Mouse (Mus musculus) kidney, embryonic 16.5 days (tissue): ENCODE data around the gene Prickle2. TPM values are rescaled to one million over a fixed set of nuclear protein-coding genes. Genes with fewer than 3 reads are reported as not detected.
A peak's percentile ranks its signal among the peaks of the same experiment; 100 is the strongest.

ENCODE experiments used
- ATAC-seq: fragments of 200-750 bp; cut with Nextera tagmentation; 2 replicates; pipeline ENCODE4 v1.8.0; 2017; ENCODE audit warnings: moderate TSS enrichment; ENCODE audit not compliant: low FRiP score, low TSS enrichment
- H3K27ac ChIP-seq: fragments of 300-500 bp; sonication (generic); 2 replicates; pipeline ENCODE4 v1.5.1; 2014; ENCODE audit warnings: low read length
- H3K27me3 ChIP-seq: fragments of 300-500 bp; sonication (generic); 2 replicates; pipeline ENCODE4 v1.6.1; 2014; ENCODE audit warnings: low read length, control low read depth, mixed read lengths; ENCODE audit not compliant: insufficient read depth
- H3K36me3 ChIP-seq: fragments of 300-500 bp; sonication (generic); 2 replicates; pipeline ENCODE4 v1.6.1; 2014; ENCODE audit warnings: low read length, control low read depth, mixed read lengths; ENCODE audit not compliant: insufficient read depth
- H3K4me1 ChIP-seq: fragments of 300-500 bp; sonication (generic); 2 replicates; pipeline ENCODE4 v1.6.1; 2014; ENCODE audit warnings: low read length, control low read depth, mixed read lengths; ENCODE audit not compliant: insufficient read depth
- H3K4me2 ChIP-seq: fragments of 300-500 bp; sonication (generic); replicated peaks from 2 replicates; pipeline ENCODE4 v1.6.1; 2014; ENCODE audit warnings: low read depth, low read length
- H3K4me3 ChIP-seq: fragments of 300-500 bp; sonication (generic); 2 replicates; pipeline ENCODE4 v1.5.1; 2014; ENCODE audit warnings: mild to moderate bottlenecking, low read length
- H3K9ac ChIP-seq: fragments of 300-500 bp; sonication (generic); replicated peaks from 2 replicates; pipeline ENCODE4 v1.6.1; 2014; ENCODE audit warnings: low read length
- H3K9me3 ChIP-seq: fragments of 300-500 bp; sonication (generic); 2 replicates; pipeline ENCODE4 v1.6.1; 2016; ENCODE audit warnings: low read length, control low read depth
- WGBS: fragments of 180-500 bp; shearing (Covaris S2); extraction: QIAGEN DNeasy Blood & Tissue Kit; methylation state at CpG from one replicate; pipeline ENCODE4 v1.1.7; 2014; 5-methylcytosine and 5-hydroxymethylcytosine counted together
- polyA plus RNA-seq: library from polyadenylated mRNA; unstranded; fragments of >200 nt; fragmentation: Nextera tagmentation; extraction: Ambion mirVana; gene quantifications from 2 replicates; pipeline ENCODE4 v1.2.1, GENCODE M21; 2015

Prickle2 gene
- polyA plus RNA-seq, 1 experiment from 2014 or later, result 6.5 TPM

DNA sequence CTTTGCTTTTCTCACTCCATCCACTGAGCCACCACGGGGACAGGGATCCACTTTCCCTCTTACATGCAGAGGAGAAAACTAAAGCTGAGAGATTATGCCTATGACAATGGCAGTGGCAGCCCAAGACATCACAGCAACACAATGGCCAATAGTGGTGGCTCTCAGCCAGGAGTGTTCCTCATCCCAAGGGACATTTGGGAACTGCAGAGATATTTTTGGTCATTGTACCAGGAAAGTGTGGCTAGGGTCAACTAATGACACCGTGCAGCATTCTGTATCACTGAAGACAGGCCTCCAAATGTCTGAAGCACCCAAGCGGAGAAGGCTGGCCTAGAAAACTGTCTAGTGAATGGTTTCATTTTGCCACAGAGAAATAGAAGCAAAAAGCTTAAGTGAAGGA lies 91.2 kb downstream of the Prickle2 start:
- no peak overlapping the region for H3K9ac ChIP-seq
- 68% methylated on average over 3 of the region's 3 CpGs for WGBS
- no peaks in the 10 kb centered on the region for H3K36me3 ChIP-seq
- H3K9me3 ChIP-seq, result no peaks in the 10 kb centered on the region
- no peak overlapping the region for H3K4me2 ChIP-seq
- no peak for ATAC-seq
- H3K4me1 ChIP-seq, result 0 out of 2 replicates have a peak, but pooled peaks cover 6% of the 10 kb centered on the region
- no peak overlapping the region for H3K4me3 ChIP-seq
- H3K27me3 ChIP-seq, result no peaks in the 10 kb centered on the region
- H3K27ac ChIP-seq, result no peak overlapping the region

DNA sequence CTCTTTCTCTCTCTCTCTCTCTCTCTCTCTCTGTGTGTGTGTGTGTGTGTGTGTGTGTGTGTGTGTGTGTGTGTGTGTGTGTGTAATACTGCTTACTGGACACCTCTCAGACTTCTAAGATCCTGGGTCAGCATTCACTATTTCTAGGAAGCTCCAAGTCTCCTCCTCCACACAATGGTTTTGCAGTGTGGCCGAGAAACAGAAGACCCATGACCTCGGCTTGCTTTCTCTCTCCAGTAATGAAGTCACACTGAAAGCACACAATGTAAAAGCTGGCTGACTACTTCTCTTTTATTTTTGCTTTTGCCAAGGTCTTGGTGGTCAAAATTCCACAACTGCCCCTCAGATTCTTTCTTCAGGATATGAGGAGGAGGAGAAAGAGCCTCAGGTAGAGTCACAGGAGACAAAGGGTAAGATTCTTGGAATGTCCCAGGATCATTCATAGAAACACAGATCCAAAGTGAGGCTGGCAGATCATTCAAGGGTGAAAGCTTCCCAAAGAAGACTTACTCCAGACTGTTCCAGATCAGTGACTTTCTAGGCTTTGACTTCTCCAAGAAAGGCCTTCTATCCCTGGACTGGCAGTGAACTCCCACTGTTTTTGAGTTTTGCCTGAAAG lies 93.7 kb downstream of the Prickle2 start:
- Histone ChIP-seq H3K9ac (no peak overlapping the region), H3K27ac (peak overlapping the region; percentile 11; the same call in 1 of the 2 replicates), H3K9me3 (no peaks in the 10 kb centered on the region), H3K4me2 (no peak overlapping the region), H3K4me3 (no peak overlapping the region), H3K36me3 (no peaks in the 10 kb centered on the region), H3K27me3 (no peaks in the 10 kb centered on the region), H3K4me1 (peaks cover 23% of the 10 kb centered on the region)
- 23% methylated on average over 2 of the region's 2 CpGs for WGBS
- ATAC-seq, result no peak

DNA sequence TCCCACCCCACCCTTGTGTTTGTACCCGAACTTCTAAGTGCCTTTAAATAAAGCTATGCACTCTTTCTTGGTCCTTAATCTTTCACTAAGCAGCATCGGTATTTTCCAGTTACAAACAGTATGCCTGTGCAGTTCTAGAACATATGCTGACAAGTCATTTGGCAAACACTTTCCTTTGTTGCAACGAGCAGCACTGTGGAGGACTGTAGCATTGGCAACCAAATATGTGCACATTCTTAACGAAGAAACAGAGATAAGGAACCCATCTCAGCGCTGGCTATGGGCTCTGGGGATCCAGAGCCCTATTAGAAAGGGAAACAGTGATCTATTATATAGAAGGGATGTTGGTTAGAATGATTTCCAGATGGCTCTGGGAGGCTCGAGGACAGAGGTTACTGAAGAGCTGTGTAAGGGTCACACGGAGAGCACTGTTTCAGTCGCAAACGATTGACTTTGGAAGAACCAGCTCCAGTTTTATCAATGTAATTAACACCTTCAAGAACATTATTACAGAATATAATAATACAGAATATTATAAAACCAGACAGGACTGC lies 96.2 kb downstream of the Prickle2 start:
- H3K4me3 ChIP-seq, result no peak overlapping the region
- ATAC-seq, result no peak
- no peaks in the 10 kb centered on the region for H3K36me3 ChIP-seq
- H3K9ac ChIP-seq, result no peak overlapping the region
- H3K9me3 ChIP-seq, result no peaks in the 10 kb centered on the region
- H3K27ac ChIP-seq, result no peak overlapping the region
- whole genome bisulfite sequencing, result 71% methylated on average over 9 of the region's 9 CpGs
- H3K4me2 ChIP-seq, result no peak overlapping the region
- no peaks in the 10 kb centered on the region for H3K27me3 ChIP-seq
- H3K4me1 ChIP-seq, result peaks cover 29% of the 10 kb centered on the region

DNA sequence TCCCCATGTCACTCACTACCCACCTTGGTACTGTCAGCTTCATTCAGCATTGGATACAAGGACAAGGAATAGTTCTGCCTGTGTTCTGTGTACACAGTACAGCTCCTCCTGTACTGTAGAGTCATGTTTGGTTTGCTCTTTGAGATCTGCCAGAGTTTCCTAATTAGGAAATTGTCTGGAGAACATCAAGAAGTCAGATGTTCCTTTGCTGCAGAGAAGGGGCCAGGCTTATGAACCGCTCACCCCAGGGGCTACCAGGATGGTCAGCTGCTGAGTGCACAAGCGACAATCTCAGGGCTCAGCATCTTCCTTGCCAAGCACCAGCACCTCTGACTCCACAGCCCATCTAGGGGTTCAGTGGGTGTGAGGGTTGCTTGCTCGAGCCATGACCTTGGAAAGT lies 96.9 kb downstream of the Prickle2 start:
- Histone ChIP-seq H3K36me3 (no peaks in the 10 kb centered on the region), H3K4me3 (no peak overlapping the region), H3K9ac (no peak overlapping the region), H3K27me3 (no peaks in the 10 kb centered on the region), H3K9me3 (no peaks in the 10 kb centered on the region), H3K27ac (peak overlapping the region; percentile 30; the same call in 1 of the 2 replicates), H3K4me1 (peaks cover 29% of the 10 kb centered on the region), H3K4me2 (no peak overlapping the region)
- no peak for ATAC-seq
- WGBS, result 78% methylated on average over 3 of the region's 3 CpGs

DNA sequence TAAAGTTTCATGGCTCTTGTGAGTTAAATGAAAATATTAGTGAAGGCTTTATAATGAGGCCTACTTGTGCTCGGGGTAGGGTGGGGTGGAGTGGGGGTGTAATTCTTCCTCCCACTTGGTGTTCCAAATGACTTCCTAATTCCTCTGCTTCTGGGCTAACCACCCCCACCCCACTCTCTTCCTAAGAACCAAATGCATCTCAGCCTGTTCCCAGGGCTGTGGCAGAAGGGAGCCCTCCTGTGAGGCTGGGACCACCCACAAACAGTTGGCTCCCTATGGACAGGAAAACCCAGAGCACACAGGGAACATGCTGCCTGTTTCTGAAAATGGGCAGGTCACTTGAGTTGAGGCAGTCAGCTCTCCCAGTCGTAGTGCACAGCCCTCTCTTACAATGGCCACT lies 100.8 kb downstream of the Prickle2 start:
- Histone ChIP-seq H3K4me1 (peaks cover 23% of the 10 kb centered on the region), H3K27ac (peak overlapping the region; percentile 77), H3K9me3 (no peaks in the 10 kb centered on the region), H3K9ac (no peak overlapping the region), H3K36me3 (no peaks in the 10 kb centered on the region), H3K4me2 (no peak overlapping the region), H3K27me3 (no peaks in the 10 kb centered on the region), H3K4me3 (no peak overlapping the region)
- ATAC-seq, result peak; percentile 73
- 29% methylated on average over 2 of the region's 2 CpGs for WGBS

DNA sequence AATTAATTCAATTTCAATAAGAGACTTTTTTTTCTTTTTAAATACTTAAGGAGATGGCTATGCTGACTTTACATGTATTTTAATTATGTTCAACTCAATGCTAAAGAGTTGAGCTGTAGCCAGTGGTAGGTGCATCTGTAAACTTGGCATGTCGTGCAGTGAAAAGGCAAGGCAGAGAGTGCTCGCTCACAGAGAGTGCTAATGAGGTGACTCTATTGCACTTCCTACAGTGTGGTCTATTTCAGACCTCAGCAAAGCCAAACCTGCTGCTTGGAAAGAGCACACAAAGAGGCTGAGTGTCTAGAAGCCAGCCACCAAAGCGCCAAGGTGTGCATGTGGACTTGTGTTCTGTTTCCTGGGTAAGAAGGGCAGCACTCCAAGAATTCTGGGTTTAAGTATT lies 109.6 kb downstream of the Prickle2 start:
- 83% methylated on average over 3 of the region's 3 CpGs for WGBS
- no peak for ATAC-seq

DNA sequence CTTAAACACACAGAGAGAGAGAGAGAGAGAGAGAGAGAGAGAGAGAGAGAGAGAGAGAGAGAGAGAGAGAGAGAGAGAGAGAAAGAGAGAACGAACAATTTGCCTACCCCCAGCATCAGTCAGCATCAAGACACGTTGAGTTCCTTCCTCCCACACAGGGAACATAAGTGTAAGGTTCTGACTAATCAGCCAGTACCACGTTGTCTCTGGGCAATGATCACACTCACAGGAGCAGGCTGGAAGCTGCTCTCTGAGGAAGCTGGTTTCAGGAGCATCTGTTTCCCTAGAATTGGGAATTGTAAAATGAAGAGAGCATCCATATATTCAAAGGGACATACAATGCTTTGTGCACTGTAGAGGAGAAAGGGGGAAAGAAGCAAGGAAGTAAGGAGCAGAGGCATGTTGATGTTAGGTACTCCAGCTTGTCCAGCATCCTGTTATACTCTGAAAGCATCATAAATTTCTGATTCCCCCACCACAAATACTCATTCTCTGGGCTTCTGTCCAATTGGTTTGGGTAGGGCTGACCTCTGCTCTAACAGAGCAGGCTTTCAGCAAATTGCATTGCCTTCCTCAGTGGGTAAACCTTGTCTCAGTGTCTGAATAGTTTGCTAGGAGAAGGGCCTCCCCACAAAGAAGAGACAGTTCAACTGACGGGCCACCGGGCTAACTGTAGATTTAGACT lies 116.4 kb downstream of the Prickle2 start:
- Histone ChIP-seq H3K9ac (no peak overlapping the region), H3K9me3 (no peaks in the 10 kb centered on the region), H3K36me3 (no peaks in the 10 kb centered on the region), H3K4me3 (no peak overlapping the region), H3K4me1 (peaks cover 6% of the 10 kb centered on the region; the same call in 1 of the 2 replicates), H3K27ac (no peak overlapping the region), H3K27me3 (no peaks in the 10 kb centered on the region), H3K4me2 (no peak overlapping the region)
- no peak for ATAC-seq
- WGBS, result 47% methylated on average over 5 of the region's 5 CpGs

More for the DNA sequence above, 109.6 kb downstream of the Prickle2 start:
- Histone ChIP-seq H3K4me1 (no peaks in the 10 kb centered on the region), H3K36me3 (no peaks in the 10 kb centered on the region), H3K9ac (no peak overlapping the region), H3K4me2 (no peak overlapping the region), H3K27ac (no peak overlapping the region), H3K9me3 (no peaks in the 10 kb centered on the region), H3K27me3 (no peaks in the 10 kb centered on the region), H3K4me3 (no peak overlapping the region)

DNA sequence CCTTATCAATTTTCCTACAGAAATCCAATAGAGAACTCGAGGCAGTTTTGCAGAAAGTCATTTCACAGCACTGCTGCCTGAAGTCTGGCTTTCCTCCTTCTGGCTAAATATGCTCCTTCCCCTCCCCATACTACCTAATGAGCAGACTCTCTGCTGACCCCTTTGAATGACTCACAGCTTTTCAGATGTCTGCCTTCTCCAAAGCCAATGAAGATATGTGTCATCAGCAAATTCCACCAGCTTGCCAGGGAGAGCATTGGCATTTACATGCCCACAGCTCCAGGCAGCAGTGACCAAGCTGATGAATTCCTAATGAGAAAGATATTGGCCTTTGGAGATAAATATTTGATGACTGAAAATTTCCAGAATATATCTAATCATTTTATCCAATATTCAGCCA lies 121.9 kb downstream of the Prickle2 start:
- Histone ChIP-seq H3K27ac (no peak overlapping the region), H3K9ac (no peak overlapping the region), H3K9me3 (no peaks in the 10 kb centered on the region), H3K4me1 (no peaks in the 10 kb centered on the region), H3K4me2 (no peak overlapping the region), H3K27me3 (no peaks in the 10 kb centered on the region), H3K36me3 (no peaks in the 10 kb centered on the region), H3K4me3 (no peak overlapping the region)
- 70% methylated on average over 1 of the region's 1 CpGs for WGBS
- no peak for ATAC-seq

DNA sequence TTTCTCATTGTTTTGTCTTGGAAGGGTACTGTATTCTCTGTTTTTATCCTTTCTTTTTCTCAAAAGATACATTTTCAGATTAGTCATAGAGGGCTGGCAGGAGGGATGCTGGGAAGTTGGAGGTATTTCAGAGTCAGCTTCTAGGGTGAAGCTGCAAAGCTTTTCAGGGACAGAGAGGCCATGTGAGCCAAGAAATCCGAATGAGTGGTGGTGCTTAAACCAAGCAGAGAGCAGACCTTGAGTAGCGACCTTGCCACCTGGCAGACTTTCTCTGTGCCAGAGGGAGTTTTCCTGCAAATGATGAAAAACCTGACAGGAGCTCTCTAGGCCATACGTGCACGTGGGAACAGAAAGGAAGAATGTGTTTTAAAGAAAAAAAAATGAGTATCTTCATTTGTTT lies 130.7 kb downstream of the Prickle2 start:
- no peak overlapping the region for H3K4me2 ChIP-seq
- no peaks in the 10 kb centered on the region for H3K4me1 ChIP-seq
- 60% methylated on average over 4 of the region's 4 CpGs for whole genome bisulfite sequencing
- no peak overlapping the region for H3K27ac ChIP-seq
- no peak overlapping the region for H3K9ac ChIP-seq
- no peaks in the 10 kb centered on the region for H3K36me3 ChIP-seq
- no peaks in the 10 kb centered on the region for H3K9me3 ChIP-seq
- H3K27me3 ChIP-seq, result no peaks in the 10 kb centered on the region
- no peak overlapping the region for H3K4me3 ChIP-seq
- ATAC-seq, result no peak

DNA sequence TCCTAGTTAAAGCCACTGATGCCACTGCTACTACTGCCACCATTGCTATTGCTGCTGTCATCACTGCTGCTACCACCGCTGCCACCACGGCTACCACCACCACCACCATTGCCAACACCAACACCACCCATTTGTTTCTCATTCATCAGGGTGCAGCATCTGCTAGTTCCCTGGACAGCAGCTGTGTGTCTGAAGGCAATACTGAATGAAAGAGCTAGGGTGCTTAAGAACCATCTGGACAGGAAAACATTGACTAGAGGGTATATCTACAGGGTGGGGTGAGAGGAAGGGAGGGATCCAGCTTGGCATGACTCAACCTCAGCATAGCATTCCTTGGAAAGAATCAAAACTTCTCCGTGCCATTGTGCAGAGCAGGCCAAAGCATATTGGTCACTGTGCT lies 133.8 kb downstream of the Prickle2 start:
- WGBS, result 84% methylated on average over 3 of the region's 3 CpGs
- Histone ChIP-seq H3K27ac (no peak overlapping the region), H3K36me3 (no peaks in the 10 kb centered on the region), H3K4me1 (no peaks in the 10 kb centered on the region), H3K4me2 (no peak overlapping the region), H3K9me3 (no peaks in the 10 kb centered on the region), H3K4me3 (no peak overlapping the region), H3K9ac (no peak overlapping the region), H3K27me3 (no peaks in the 10 kb centered on the region)
- no peak for ATAC-seq
